Mouse (Mus musculus) embryonic fibroblast, embryonic 13.5 days (primary cell): Measurements from ENCODE around the gene Unc119b. TPM values are rescaled to one million over a fixed set of nuclear protein-coding genes. Genes with fewer than 3 reads are reported as not detected.

Experiments
- H3K27ac ChIP-seq: 2 replicates; pipeline ENCODE4 v1.5.1; 2012; ENCODE audit warnings: low read length, control low read depth, inconsistent platforms; ENCODE audit not compliant: insufficient read depth
- H3K4me1 ChIP-seq: 2 replicates; pipeline ENCODE4 v1.6.1; 2011; ENCODE audit warnings: low read length; ENCODE audit not compliant: control insufficient read depth, insufficient read depth
- H3K4me3 ChIP-seq: 2 replicates; pipeline ENCODE4 v1.5.1; 2011; ENCODE audit warnings: mild to moderate bottlenecking, control low read depth, low read length; ENCODE audit not compliant: insufficient read depth
- CTCF ChIP-seq: IDR thresholded peaks from 2 replicates; pipeline ENCODE4 v1.5.1; 2011; ENCODE audit warnings: mild to moderate bottlenecking, control low read depth, low read length, moderate library complexity, borderline replicate concordance; ENCODE audit not compliant: insufficient read depth
- POLR2A ChIP-seq: IDR thresholded peaks from 2 replicates; pipeline ENCODE4 v1.6.1; 2011; ENCODE audit warnings: low read depth, mild to moderate bottlenecking, control low read depth, low read length, moderate library complexity
- polyA plus RNA-seq: library from polyadenylated mRNA; stranded (reverse); fragments of >200 nt; gene quantifications from 2 replicates; pipeline ENCODE4 v1.2.4, GENCODE M21; 2011; ENCODE audit warnings: low read depth; ENCODE audit not compliant: missing spikeins, insufficient read length

Gene Unc119b
- polyA plus RNA-seq, 1 experiment: 19.8 TPM

DNA sequence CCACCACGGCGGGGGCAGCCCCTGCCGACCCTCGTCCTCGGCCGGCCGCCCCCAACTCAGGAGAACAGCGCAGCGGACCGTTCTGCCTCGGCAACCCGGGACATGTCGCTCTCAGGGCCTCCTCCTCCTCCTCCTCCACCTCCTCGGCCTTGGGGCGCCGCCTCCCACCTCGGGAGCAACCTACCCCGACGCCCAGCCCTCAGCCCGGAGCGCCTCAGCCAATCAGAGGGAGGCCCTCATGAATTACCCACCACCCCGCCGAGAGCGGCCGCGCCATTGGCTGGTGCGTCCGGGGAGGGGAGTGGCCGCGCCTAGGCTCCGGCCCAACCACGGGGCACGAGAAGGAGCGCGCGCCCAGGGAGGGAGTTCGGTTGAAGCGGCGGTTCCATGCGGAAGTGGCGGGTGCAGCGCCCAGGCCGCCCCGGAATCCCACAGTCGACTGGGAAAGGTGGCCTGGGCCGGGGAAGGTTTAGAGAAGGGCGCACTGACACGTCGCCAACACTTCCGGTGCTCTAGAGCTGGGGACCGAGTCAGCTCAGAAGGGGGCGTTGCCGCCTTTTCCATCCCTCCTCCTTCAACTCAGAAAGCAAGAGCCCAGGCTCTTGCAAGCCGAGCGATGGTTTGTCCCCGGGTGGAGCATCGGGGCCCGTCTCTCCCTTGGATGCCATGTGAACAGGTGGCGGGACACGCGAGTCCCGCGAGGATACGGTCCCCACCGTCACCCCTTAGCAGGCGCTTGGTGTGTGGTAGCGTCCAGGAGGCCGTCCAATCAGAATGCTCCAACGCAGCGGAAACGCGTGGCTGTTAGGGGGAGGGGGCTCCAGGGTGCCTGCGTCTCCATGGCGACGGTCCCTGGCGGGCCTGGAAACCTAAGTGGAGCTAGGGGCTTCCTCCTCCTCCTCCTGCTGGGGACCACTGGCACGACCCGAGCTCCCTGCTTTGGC lies 23.5 kb upstream of the Unc119b start, which contains the start of gene Mlec:
Gene Mlec, minus strand, starts transcription at position 140 of the 944 bp plus-strand sequence.
- TF ChIP-seq CTCF: no peak
- peak; percentile 96 for TF ChIP-seq POLR2A
- Histone ChIP-seq H3K4me3 (peak within 1 kb of the TSS; percentile 88), H3K4me1 (peaks cover 4% of the 10 kb centered on the region; the same call in 1 of the 2 replicates), H3K27ac (peak within 1 kb of the TSS; percentile 99)

DNA sequence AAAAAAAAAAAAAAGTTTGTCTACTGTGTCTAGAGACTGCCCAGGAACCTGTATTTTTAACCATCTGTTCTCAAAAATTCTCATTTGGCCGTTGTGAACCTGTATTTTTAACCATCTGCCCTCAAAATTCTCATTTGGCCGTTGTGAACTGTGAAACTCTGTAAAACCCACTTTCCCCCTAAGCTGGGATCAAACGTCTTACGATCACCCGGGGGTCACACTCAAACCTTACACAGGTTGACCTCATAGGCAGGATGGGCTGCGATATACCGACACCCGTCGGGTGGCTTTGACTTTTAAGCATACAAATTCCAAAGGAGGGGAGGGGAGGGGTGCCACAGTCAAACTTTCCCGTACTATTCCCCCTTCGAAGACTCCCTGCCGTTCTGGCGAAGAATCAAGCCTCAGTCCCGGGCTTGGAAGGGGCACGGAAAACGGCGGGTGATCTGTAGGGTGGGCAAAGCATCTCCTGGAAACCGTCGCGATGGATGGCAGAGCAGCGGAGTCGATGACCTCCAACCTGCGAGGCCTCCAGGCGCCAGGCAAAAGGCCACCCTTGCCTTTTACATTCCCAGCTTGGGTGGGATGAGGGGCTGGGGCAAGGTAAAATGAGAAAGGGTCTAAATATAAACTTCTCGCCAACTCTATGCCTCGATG lies 22.3 kb upstream of the Unc119b start:
- Histone ChIP-seq H3K4me1 (peaks cover 9% of the 10 kb centered on the region), H3K4me3 (peak overlapping the region; percentile 88), H3K27ac (peak overlapping the region; percentile 45)
- no peak for TF ChIP-seq POLR2A
- no peak for TF ChIP-seq CTCF

DNA sequence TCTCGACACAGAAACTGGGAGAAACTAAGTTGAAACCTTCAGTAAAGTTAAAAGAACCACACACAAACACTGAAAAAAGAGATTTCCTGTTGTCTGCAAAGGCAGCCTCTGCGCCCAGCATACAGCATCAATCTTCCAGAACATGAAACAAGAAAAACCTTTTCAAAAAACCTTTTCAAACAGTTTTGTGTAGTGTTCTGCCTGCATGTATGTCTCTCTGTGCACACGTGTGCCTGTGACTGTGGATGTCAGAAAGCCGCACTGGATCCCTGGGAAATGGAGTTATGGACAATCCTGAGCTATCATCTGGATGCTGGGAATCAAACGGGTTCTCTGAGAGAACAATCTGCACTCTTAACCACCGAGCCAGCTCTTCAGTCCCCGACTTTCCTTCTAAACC lies 21.6 kb upstream of the Unc119b start:
- H3K27ac ChIP-seq: peak overlapping the region; percentile 25; the same call in 1 of the 2 replicates
- TF ChIP-seq POLR2A (no peak; the same call in 1 of the 2 replicates), CTCF (no peak)
- peak overlapping the region; percentile 88 for H3K4me3 ChIP-seq
- H3K4me1 ChIP-seq: peaks cover 9% of the 10 kb centered on the region

DNA sequence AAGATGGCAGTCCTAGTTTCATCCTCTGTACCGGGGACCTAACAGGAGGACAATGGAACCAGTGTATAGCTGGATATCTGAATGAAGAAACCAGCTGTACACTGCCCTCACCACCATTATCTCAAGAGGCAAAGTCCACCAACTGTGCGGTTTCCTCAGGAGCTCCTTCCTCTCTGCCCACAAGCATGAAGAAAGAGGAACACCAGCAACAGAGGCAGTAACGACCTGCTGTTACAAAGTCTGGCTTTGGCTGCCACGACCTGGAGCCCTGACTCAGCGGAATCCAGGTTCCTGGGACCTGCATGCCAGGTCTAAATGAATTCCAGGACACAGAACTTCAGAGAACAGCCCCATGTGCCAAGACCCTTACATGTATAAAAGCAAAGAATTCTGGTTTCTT lies 21.1 kb upstream of the Unc119b start:
- TF ChIP-seq CTCF (no peak), POLR2A (no peak)
- 0 out of 2 replicates have a peak overlapping the region, but pooled peaks have one; percentile 25 for H3K27ac ChIP-seq
- H3K4me3 ChIP-seq: peak overlapping the region; percentile 88
- H3K4me1 ChIP-seq: peaks cover 9% of the 10 kb centered on the region

DNA sequence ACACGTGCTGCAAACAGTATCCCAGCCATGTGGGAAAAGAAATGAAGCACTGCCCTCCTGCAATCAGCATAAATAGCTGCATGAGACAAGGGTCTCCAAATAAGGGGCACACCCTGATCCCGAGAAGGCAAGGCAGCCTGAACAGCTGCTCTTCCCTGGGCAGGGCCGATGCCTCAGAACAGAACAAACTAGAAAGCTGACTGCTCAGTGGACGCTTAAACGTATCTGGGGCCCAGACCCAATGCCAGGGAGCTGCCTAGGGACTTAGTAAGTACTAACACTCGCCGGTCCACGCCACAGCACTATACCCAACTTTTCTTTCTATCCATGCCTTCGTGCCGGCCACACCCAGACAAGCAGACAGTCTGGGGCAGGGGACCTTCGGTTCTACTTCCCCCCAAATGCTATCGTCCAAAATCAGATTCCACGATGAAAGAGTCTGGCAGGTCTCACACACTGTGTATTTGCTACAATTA lies 20.4 kb upstream of the Unc119b start:
- Histone ChIP-seq H3K27ac (no peak overlapping the region), H3K4me3 (peak overlapping the region; percentile 88), H3K4me1 (peaks cover 9% of the 10 kb centered on the region)
- no peak for TF ChIP-seq POLR2A
- TF ChIP-seq CTCF: no peak

DNA sequence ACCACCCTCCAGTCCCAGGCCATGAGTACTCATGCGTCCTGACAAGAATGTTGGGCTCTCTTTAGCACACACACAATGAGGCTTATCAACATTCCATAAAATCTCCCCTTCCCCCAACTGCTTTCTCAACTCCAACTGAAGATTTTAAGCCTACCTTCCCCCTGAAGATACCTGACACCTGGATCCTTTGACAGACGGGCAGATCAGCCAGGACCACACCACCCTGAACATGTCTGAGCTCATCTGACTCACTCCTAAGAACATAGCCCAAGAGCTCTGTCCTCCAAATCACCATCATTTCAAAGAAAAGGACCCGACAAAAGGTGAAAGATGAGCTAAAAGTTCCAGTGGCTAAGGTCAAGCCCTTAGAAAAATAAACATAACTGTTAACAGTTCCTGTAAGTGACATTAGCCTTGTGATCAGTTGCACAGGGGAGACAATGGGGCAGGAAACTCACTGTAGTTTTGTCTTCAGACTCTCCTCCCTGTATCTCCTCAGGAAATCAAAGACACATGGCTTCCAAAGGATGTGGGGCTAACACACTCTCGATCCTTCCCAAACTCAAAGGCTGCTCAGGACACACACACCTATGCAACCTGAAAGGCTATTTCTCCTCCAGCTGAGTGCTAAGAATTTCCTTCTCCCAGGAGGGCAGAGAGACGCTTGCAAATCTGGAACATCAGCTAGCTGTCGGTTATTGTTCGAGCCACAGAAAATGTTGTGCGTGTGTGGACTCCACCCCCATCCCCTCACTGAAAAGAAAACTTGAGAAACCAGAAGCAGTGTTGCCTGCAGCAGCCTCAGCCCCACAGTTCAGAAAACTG lies 17.6 kb upstream of the Unc119b start:
- no peak overlapping the region for H3K4me3 ChIP-seq
- no peak overlapping the region for H3K27ac ChIP-seq
- TF ChIP-seq CTCF (no peak), POLR2A (no peak)
- peaks cover 9% of the 10 kb centered on the region for H3K4me1 ChIP-seq

DNA sequence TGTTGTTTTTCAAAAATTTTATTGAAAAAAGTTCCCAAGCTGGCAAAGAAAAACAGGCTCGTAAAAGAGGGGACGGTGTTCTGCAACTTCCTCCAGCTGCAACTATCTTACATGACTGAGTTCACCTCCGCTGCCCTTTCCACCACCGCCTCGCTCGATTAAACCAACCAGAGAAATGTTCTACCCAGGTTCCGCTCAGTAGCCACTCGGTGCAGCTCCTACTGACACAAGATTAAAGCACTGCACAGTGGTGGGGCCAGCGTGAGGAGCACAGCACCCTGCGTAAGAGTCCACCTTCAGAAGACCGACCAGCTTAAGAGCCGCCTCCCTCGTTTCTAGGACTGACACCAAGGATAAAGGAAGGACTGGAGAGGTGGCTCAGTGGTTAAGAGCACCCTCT lies 16.7 kb upstream of the Unc119b start:
- H3K27ac ChIP-seq: no peak overlapping the region
- no peak for TF ChIP-seq CTCF
- TF ChIP-seq POLR2A: no peak
- H3K4me3 ChIP-seq: no peak overlapping the region
- peaks cover 9% of the 10 kb centered on the region for H3K4me1 ChIP-seq

DNA sequence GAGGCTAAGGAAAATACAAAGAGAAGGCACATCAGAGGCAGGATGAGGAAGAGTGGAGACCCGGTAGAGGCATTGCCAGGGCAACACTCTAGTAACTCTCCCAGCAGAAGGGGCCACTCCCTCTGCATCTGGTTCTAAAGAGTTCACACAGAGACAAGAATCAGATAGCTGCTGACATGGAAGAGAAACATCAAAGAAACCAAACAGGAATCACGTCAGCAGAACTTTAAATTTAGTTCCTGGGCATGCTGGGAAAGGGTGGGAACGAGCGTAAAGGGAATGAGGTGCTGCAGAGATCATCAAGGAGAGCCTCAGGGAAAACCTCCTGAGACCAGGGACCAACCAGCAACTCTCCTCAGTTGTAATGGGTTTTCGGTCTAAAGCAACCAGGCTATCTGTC lies 16.2 kb upstream of the Unc119b start:
- Histone ChIP-seq H3K27ac (no peak overlapping the region), H3K4me3 (no peak overlapping the region), H3K4me1 (peaks cover 9% of the 10 kb centered on the region)
- no peak for TF ChIP-seq CTCF
